ENCODE assay signal across 23 mouse cellular contexts in the genomic region with DNA sequence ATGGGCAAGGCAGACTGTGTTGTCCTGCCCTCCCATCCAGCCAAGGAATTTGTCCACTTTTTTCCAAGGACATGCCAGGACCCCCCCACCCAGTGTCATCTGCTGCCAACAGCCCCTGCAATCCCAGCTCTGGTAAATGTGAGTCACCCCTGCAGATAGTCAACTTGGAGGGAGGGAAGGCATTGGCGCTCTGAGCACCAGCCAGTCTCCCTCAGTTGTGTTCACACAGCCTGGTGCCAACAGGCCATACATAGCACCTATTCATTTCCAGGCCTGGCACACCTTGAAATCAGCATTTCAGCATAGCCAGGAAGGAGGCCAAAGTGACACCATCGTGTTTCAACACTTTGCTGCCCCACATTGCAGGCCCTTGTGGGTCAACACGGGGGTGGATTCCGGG.
DNase-seq lines count a peak whose midpoint lies in the region; ATAC-seq and TF ChIP-seq lines count a peak whose summit lies in the region.
"Had no signal": no experiment of that assay in that cellular context is flagged by ENCODE, and none has a peak within 500 bp of the region (broad histone marks: within the 10 kb centered on the region; RNA-seq: fewer than 3 reads in every experiment).

No protein-coding gene starts in this region.

- peaks cover 26% of the 10 kb centered on the region for H3K4me1 ChIP-seq in limb, embryonic 15.5 days
- H3K4me1 ChIP-seq in limb, embryonic 10.5 days = peaks cover 25% of the 10 kb centered on the region
- H3K4me1 ChIP-seq in bone marrow, adult 2 months (ENCODE audit: control insufficient read depth, insufficient read depth, low read length) = peaks cover 20% of the 10 kb centered on the region; the same call in 1 of the 2 replicates

- H3K36me3 ChIP-seq in limb, embryonic 15.5 days = no peaks in the 10 kb centered on the region
- H3K36me3 ChIP-seq in limb, embryonic 10.5 days = no peaks in the 10 kb centered on the region
- H3K36me3 ChIP-seq: embryonic facial prominence, embryonic 10.5 days; hindbrain, embryonic 13.5 days; liver, embryonic 12.5 days had no signal

- H3K4me3 ChIP-seq in limb, embryonic 15.5 days = no peak overlapping the region
- no peak overlapping the region for H3K4me3 ChIP-seq in limb, embryonic 10.5 days
- no peak overlapping the region for H3K4me3 ChIP-seq in bone marrow, adult 2 months (replicated peaks; ENCODE audit: control insufficient read depth, low read depth, low read length)
- H3K4me3 ChIP-seq: embryonic facial prominence, embryonic 10.5 days; hindbrain, embryonic 13.5 days; left cerebral cortex, adult 2 months; liver, embryonic 12.5 days had no signal

- no peak for ATAC-seq in limb, embryonic 15.5 days (ENCODE audit: insufficient number of reproducible peaks, low FRiP score, low TSS enrichment, low read depth)
- ATAC-seq: forebrain, embryonic 14.5 days; inflammation-experienced regulatory T-cells, adult 6 months; liver, embryonic 12.5 days had no signal

- DNase-seq in cerebellum, adult 9-10 months = peak; percentile 53
- no peak for DNase-seq in cerebellum, adult 11 months
- no peak for DNase-seq in limb, embryonic 10.5 days (ENCODE audit: low spot score)
- peak; percentile 53 for DNase-seq in heart, postnatal 4 days
- no peak for DNase-seq in gastrocnemius, adult 18-20 months (ENCODE audit: low spot score)
- no peak for DNase-seq in right cerebral cortex, postnatal 36 days (ENCODE audit: low spot score in 2 of 2)
- DNase-seq: gastrocnemius, postnatal 14 days; kidney, adult 2 months; kidney, postnatal 14 days; left cerebral cortex, postnatal 4 days; lung, adult 2 months; lung, postnatal 36 days; thymus, postnatal 25 days had no signal

- no peak overlapping the region for H3K4me2 ChIP-seq in limb, embryonic 15.5 days
- H3K4me2 ChIP-seq: hindbrain, embryonic 13.5 days; liver, embryonic 12.5 days had no signal

- TF ChIP-seq POLR2A in bone marrow, adult 2 months (IDR thresholded peaks at IDR 0.05; ENCODE audit: borderline replicate concordance, control insufficient read depth, low read depth, low read length) = no peak

- peak overlapping the region; percentile 59 for H3K27ac ChIP-seq in limb, embryonic 15.5 days
- no peak overlapping the region for H3K27ac ChIP-seq in limb, embryonic 10.5 days
- H3K27ac ChIP-seq in bone marrow, adult 2 months (ENCODE audit: control insufficient read depth, insufficient read depth, low read depth, low read length, poor library complexity) = peak overlapping the region; percentile 11
- H3K27ac ChIP-seq: hindbrain, embryonic 13.5 days; left cerebral cortex, adult 2 months; liver, embryonic 12.5 days; stomach, postnatal 0 days had no signal

- 66% methylated on average over 4 of the region's 4 CpGs for WGBS in limb, embryonic 15.5 days
- WGBS in limb, embryonic 10.5 days = 93% methylated on average over 4 of the region's 4 CpGs
- WGBS in bone marrow, adult 2 months = 40% methylated on average over 4 of the region's 4 CpGs

- no peaks in the 10 kb centered on the region for H3K27me3 ChIP-seq in limb, embryonic 15.5 days
- no peaks in the 10 kb centered on the region for H3K27me3 ChIP-seq in limb, embryonic 10.5 days (ENCODE audit: low read depth, poor library complexity, severe bottlenecking)
- H3K27me3 ChIP-seq: CH12.LX; hindbrain, embryonic 13.5 days; liver, embryonic 12.5 days had no signal

- no peak for TF ChIP-seq CTCF in bone marrow, adult 2 months (IDR thresholded peaks at IDR 0.05; ENCODE audit: control insufficient read depth, insufficient read depth, low read length)

- H3K9me3 ChIP-seq in limb, embryonic 15.5 days = no peaks in the 10 kb centered on the region
- no peaks in the 10 kb centered on the region for H3K9me3 ChIP-seq in limb, embryonic 10.5 days (replicated peaks)
- H3K9me3 ChIP-seq: embryonic facial prominence, embryonic 10.5 days; hindbrain, embryonic 13.5 days; liver, embryonic 12.5 days had no signal

- H3K9ac ChIP-seq in limb, embryonic 15.5 days = no peak overlapping the region
- H3K9ac ChIP-seq: hindbrain, embryonic 13.5 days; liver, embryonic 12.5 days had no signal

Comparison
In these comparisons a context has a peak if more than half of its experiments do, and no peak if none do; other contexts are left out.
1. DNase-seq: peak in cerebellum, adult 9-10 months (single experiment) and heart, postnatal 4 days (single experiment); none in cerebellum, adult 11 months (single experiment), limb, embryonic 10.5 days (single experiment), gastrocnemius, adult 18-20 months (single experiment) and right cerebral cortex, postnatal 36 days (0 of 2).